Mouse (Mus musculus): ENCODE data around the gene Wdr25.

DNA sequence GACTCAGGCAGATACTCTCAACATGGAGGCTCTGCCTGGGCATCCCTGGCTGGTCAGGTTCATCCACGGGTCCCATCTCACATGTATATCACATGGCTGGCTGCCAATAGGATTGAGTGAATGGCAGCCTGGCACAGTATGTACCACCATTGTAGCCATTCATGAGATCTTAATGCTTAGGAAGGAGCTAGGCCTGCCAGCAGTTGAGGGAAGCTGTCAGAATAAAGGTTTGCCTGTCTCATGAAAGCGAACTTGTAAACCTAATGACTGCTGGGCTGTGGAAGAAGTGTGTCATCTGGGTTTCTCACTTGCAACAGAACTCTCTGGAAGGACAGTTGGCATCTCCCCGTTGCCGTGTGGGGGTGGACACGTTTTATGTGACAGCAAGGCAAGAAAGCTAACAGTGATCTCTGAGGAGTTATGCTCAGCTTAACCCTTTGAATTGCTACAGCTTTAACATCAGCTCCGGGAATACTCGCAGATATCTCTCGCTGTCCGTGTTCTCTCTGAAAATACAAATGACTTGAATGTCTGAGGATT is 59.6 kb downstream of the Wdr25 start:
- no peak for TF ChIP-seq CTCF (IDR thresholded peaks at IDR 0.05; ENCODE audit: low read depth, low read length)
- no peak for TF ChIP-seq POLR2A (IDR thresholded peaks at IDR 0.05; ENCODE audit: borderline replicate concordance, low read depth, low read length)

All from bone marrow macrophage, adult 2 months (primary cell).